Mouse (Mus musculus) hindbrain, embryonic 14.5 days (tissue): ENCODE data around the gene Ticrr. TPM values are rescaled to one million over a fixed set of nuclear protein-coding genes. Genes with fewer than 3 reads are reported as not detected.

Experiments
- ATAC-seq: fragments of 200-750 bp; cut with Nextera tagmentation; 2 replicates; pipeline ENCODE4 v1.8.0; 2017; ENCODE audit warnings: moderate number of reproducible peaks, mild to moderate bottlenecking, moderate TSS enrichment, moderate library complexity; ENCODE audit not compliant: low FRiP score
- DNase-seq: peaks from one replicate; pipeline ENCODE4 v3.0.0-alpha.2; 2015; ENCODE audit warnings: low spot score
- H3K27ac ChIP-seq: fragments of 300-500 bp; sonication (generic); 2 replicates; pipeline ENCODE4 v1.5.1; 2014; ENCODE audit warnings: mild to moderate bottlenecking, moderate library complexity
- H3K27me3 ChIP-seq: fragments of 300-500 bp; sonication (generic); 2 replicates; pipeline ENCODE4 v1.6.1; 2014; ENCODE audit warnings: mild to moderate bottlenecking, low read length, mixed read lengths; ENCODE audit not compliant: control insufficient read depth, insufficient read depth
- H3K36me3 ChIP-seq: fragments of 300-500 bp; sonication (generic); replicated peaks from 2 replicates; pipeline ENCODE4 v1.6.1; 2014; ENCODE audit not compliant: control insufficient read depth, insufficient read depth
- H3K4me1 ChIP-seq: fragments of 300-500 bp; sonication (generic); replicated peaks from 2 replicates; pipeline ENCODE4 v1.6.1; 2014; ENCODE audit warnings: antibody characterized with exemption, low read length, mixed read lengths; ENCODE audit not compliant: control insufficient read depth, insufficient read depth
- H3K4me2 ChIP-seq: fragments of 300-500 bp; sonication (generic); replicated peaks from 2 replicates; pipeline ENCODE4 v1.6.1; 2014; ENCODE audit warnings: mild to moderate bottlenecking, moderate library complexity
- H3K4me3 ChIP-seq: fragments of 300-500 bp; sonication (generic); replicated peaks from 2 replicates; pipeline ENCODE4 v1.5.1; 2014; ENCODE audit warnings: mild to moderate bottlenecking, low read length
- H3K9ac ChIP-seq: fragments of 300-500 bp; sonication (generic); 2 replicates; pipeline ENCODE4 v1.6.1; 2014
- H3K9me3 ChIP-seq: fragments of 300-500 bp; sonication (generic); 2 replicates; pipeline ENCODE4 v1.6.1; 2016; ENCODE audit warnings: low read length; ENCODE audit not compliant: control insufficient read depth
- WGBS: fragments of 180-500 bp; shearing (Covaris S2); extraction: QIAGEN DNeasy Blood & Tissue Kit; methylation state at CpG from one replicate; pipeline ENCODE4 v1.1.7; 2014; 5-methylcytosine and 5-hydroxymethylcytosine counted together
- polyA plus RNA-seq: library from polyadenylated mRNA; unstranded; fragments of >200 nt; fragmentation: Nextera tagmentation; extraction: Ambion mirVana; gene quantifications from 2 replicates; pipeline ENCODE4 v1.2.1, GENCODE M21; 2014

Gene Ticrr
- polyA plus RNA-seq, 1 experiment from 2014 or later: 1.8 TPM

DNA sequence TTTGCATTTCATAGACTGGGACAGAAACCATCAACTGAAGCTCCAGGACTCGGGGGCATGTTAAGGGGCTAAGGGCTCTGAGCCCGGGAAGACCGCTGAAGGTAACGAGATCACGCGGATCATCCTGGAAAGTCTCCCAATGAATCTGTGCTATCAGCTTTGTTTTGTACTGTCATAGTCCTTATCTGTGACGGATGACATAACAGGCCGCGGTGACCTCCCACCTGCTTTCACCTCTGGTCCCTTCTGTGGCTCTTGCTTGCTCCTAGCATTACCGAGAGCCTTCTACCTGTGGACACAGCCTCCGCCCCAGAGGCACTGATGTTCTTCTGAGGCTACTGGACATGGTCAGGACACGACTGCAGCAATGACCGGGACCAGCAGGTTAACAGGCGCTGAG is 76.5 kb downstream of the Ticrr start:
- Histone ChIP-seq H3K4me3 (no peak overlapping the region), H3K9ac (no peak overlapping the region), H3K4me2 (no peak overlapping the region), H3K36me3 (0 out of 2 replicates have a peak, but pooled peaks cover 8% of the 10 kb centered on the region), H3K9me3 (no peaks in the 10 kb centered on the region), H3K4me1 (no peaks in the 10 kb centered on the region), H3K27me3 (no peaks in the 10 kb centered on the region), H3K27ac (no peak overlapping the region)
- ATAC-seq (no peak), DNase-seq (no peak)
- 94% methylated on average over 14 of the region's 14 CpGs for WGBS

DNA sequence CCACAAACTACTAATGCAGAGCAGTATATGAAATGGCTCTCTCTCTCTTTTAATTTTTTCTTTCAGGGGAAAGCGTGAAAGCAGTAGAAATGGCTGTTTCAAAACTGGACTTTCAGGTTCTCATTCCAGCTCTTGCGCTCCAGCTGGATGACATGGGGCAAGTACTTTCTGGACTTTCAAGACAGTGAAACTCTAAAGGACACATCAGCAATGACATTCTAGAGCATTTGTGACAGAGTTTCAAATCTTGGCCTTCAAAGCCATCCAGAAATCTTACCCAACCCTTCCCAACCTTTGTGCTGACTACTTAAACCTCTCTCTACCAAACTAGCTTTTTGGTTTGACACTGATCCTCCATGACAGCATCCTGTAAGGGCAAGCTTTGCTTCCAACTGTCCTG is 78.9 kb downstream of the Ticrr start:
- no peak for ATAC-seq
- Histone ChIP-seq H3K4me2 (no peak overlapping the region), H3K36me3 (0 out of 2 replicates have a peak, but pooled peaks cover 8% of the 10 kb centered on the region), H3K27ac (no peak overlapping the region), H3K27me3 (no peaks in the 10 kb centered on the region), H3K4me1 (peaks cover 6% of the 10 kb centered on the region; the same call in 1 of the 2 replicates), H3K9ac (no peak overlapping the region), H3K9me3 (no peaks in the 10 kb centered on the region), H3K4me3 (no peak overlapping the region)
- DNase-seq: no peak
- 95% methylated on average over 2 of the region's 2 CpGs for WGBS

DNA sequence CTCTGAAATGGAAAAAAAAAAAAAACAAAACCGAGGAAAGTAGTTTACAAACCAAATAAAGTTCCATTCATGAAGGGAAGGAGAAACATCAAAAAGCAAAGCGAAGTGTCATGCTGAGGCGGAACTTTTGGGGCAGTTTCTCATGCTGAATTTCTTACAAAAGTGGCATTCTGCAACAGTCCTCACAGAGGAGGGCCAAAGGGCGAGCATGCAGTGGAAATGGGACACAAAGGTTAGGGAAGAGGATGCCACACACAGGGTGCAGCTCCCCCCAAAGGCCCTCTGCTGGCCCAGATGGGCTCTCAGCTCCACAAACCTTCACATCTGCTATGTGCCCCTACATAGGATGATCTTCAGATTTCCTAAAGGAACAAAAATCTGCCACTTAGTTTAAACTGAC is 80.3 kb downstream of the Ticrr start:
- no peaks in the 10 kb centered on the region for H3K9me3 ChIP-seq
- no peak overlapping the region for H3K4me3 ChIP-seq
- no peak overlapping the region for H3K4me2 ChIP-seq
- H3K4me1 ChIP-seq: peaks cover 6% of the 10 kb centered on the region; the same call in 1 of the 2 replicates
- DNase-seq: no peak
- no peak overlapping the region for H3K27ac ChIP-seq
- 0 out of 2 replicates have a peak, but pooled peaks cover 8% of the 10 kb centered on the region for H3K36me3 ChIP-seq
- WGBS: 80% methylated on average over 4 of the region's 4 CpGs
- no peak overlapping the region for H3K9ac ChIP-seq
- H3K27me3 ChIP-seq: no peaks in the 10 kb centered on the region
- no peak for ATAC-seq

DNA sequence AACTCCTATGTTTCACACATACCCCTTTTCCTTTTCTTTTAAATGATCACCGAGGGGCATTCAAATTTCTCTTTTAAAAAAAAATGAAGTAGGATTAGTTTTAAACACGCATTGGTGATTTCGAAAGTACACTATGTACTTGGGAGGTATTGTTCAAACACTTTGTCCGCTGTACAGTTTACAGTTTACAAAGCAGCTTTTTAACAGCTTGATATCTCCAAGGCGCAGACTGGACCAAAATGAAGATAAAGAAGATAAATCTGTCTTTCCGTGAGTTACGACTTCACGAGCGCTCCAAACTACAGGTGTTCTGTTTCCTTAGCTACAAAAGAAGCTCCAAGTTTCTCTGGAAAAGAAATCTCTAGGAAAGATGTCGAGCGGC is 82.3 kb downstream of the Ticrr start:
- H3K27ac ChIP-seq: no peak overlapping the region
- 25% methylated on average over 11 of the region's 11 CpGs for WGBS
- no peaks in the 10 kb centered on the region for H3K9me3 ChIP-seq
- no peak for DNase-seq
- H3K36me3 ChIP-seq: no peaks in the 10 kb centered on the region
- H3K4me3 ChIP-seq: peak overlapping the region; percentile 74
- ATAC-seq: no peak
- H3K27me3 ChIP-seq: no peaks in the 10 kb centered on the region
- peak overlapping the region; percentile 71 for H3K9ac ChIP-seq
- peaks cover 6% of the 10 kb centered on the region; the same call in 1 of the 2 replicates for H3K4me1 ChIP-seq
- peak overlapping the region; percentile 97 for H3K4me2 ChIP-seq

DNA sequence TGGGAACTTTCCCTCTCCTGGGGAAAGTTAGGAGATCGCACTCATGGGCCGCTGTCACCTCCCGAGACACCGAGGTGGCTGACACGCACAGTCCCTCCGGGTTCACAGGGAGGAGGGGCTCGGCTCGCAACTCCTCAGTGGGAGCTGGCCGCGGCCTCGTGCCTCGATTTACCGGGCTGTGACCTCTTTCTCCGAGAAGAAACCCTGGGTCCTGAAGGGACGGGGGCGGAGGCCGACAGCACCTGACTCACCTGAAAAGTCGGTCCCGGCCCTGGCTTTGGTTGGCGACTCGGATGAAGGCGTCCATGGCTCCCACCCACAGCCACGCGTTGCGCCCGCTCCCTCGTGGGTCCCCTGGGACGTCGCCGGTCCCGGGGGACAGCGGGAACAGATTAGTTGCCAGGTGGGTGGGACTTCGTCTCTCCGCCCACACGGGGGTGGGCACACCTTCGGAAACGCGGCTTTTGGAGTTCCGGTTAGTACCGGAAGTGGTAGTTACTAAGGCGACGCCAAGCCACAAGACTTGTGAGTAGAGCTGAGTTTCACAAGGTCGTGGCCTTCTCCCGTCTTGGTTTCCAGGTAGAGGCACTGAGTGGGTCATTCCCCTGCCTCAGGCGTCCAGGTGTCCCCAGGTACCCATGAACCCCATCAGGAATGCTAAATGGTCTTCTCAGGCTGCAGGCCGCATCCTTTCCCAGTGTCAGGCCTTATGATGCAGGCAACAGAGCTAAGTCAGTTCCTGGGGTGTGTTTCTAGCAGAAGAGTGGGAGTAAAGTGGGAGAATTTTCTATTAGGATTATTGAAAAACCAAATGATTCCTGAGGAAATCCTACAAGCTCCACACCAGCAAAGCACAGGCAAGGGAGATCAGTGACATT is 82.9 kb downstream of the Ticrr start, which contains the start of the genes Pex11a and Wdr93:
Pex11a (minus strand) TSS at position 473 of the 878 bp plus-strand sequence.
Wdr93 (plus strand) TSS at position 505 of the 878 bp plus-strand sequence.
- H3K36me3 ChIP-seq: no peaks in the 10 kb centered on the region
- WGBS: 3% methylated on average over 46 of the region's 46 CpGs
- peaks cover 6% of the 10 kb centered on the region; the same call in 1 of the 2 replicates for H3K4me1 ChIP-seq
- peak within 1 kb of the TSS; percentile 97 for H3K4me2 ChIP-seq
- H3K9me3 ChIP-seq: no peaks in the 10 kb centered on the region
- ATAC-seq: peak; percentile 88
- peak; percentile 88 for DNase-seq
- H3K27me3 ChIP-seq: no peaks in the 10 kb centered on the region
- H3K4me3 ChIP-seq: peak within 1 kb of the TSS; percentile 74
- peak within 1 kb of the TSS; percentile 71 for H3K9ac ChIP-seq
- H3K27ac ChIP-seq: no peak within 1 kb of the TSS

DNA sequence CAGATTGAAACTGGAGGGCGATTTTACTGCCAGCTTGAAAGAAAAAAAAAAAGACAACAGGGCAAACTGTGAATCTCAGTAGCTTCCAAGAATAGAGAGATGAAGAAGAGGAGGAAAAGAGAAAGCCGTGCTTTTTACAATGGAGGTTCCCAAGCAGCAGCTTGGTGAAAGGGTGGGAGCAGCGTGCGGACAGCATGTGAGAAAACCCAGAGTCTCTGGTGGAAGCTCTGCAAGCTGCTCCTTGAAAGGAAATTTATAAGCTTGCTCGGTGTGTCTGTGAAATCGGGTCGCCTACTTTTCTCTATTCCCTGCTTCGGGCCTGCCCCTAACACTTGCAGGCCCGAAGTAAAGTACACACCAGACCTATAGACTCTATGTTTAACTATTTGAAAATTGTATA is 84.1 kb downstream of the Ticrr start:
- ATAC-seq (no peak), DNase-seq (no peak)
- Histone ChIP-seq H3K27me3 (no peaks in the 10 kb centered on the region), H3K4me2 (no peak overlapping the region), H3K36me3 (no peaks in the 10 kb centered on the region), H3K9me3 (no peaks in the 10 kb centered on the region), H3K4me1 (peaks cover 6% of the 10 kb centered on the region; the same call in 1 of the 2 replicates), H3K4me3 (no peak overlapping the region), H3K27ac (no peak overlapping the region), H3K9ac (no peak overlapping the region)
- 91% methylated on average over 9 of the region's 9 CpGs for WGBS

DNA sequence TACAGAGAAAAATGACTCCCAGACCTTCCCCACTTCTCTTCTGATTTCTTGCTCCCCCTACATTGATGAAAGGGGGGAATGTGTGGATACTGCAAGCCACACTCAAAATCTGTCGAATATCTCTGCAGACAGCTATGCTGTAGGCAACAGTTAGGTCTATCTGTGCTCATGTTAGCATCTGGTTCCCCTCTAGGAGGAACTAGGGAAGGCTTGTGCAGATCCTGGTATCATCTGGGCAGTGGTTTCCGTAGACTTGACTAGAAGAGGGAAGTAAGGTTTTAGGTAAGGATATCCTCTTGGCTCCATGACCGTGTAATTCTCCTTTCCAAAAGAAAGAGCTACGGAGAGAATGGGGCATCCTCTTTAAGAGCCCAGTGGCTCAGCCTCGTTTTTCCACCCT is 84.6 kb downstream of the Ticrr start:
- Histone ChIP-seq H3K4me1 (peaks cover 6% of the 10 kb centered on the region; the same call in 1 of the 2 replicates), H3K4me3 (no peak overlapping the region), H3K27me3 (no peaks in the 10 kb centered on the region), H3K27ac (no peak overlapping the region), H3K9me3 (no peaks in the 10 kb centered on the region), H3K9ac (no peak overlapping the region), H3K36me3 (no peaks in the 10 kb centered on the region), H3K4me2 (no peak overlapping the region)
- 87% methylated on average over 5 of the region's 5 CpGs for WGBS
- ATAC-seq (no peak), DNase-seq (no peak)

DNA sequence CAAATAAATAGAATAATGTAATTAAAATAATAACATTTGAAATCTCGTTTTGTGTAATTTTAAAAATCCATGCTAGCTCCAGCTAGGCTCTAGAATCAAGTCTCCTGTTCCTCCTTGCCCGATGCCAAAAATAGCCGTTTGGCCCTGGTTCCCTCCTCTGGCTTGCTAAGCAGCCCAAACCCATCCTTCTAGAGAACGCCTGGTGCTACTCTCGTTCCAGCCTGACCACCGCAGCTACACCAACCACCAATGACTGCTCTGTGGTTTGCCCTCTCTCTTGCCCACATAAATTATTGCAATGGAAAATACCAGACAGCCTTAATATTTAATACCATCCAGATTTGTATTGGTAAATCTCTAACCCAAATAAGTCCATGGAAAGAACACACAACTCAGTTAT is 87.7 kb downstream of the Ticrr start:
- Histone ChIP-seq H3K4me1 (peaks cover 6% of the 10 kb centered on the region; the same call in 1 of the 2 replicates), H3K9ac (no peak overlapping the region), H3K9me3 (no peaks in the 10 kb centered on the region), H3K36me3 (no peaks in the 10 kb centered on the region), H3K4me3 (no peak overlapping the region), H3K27ac (no peak overlapping the region), H3K4me2 (no peak overlapping the region), H3K27me3 (no peaks in the 10 kb centered on the region)
- DNase-seq (no peak), ATAC-seq (no peak)
- 81% methylated on average over 6 of the region's 6 CpGs for WGBS
